In genomic region chr19:29417188-29417587, GRCm38 (mm10) we compare ENCODE assay signal across 31 mouse cellular contexts. TPM values are rescaled to one million over a fixed set of nuclear protein-coding genes. Genes with fewer than 3 reads are reported as not detected.
DNase-seq lines count a peak whose midpoint lies in the region; ATAC-seq and TF ChIP-seq lines count a peak whose summit lies in the region.
"Had no signal": no experiment of that assay in that cellular context is flagged by ENCODE, and none has a peak within 500 bp of the region (broad histone marks: within the 10 kb centered on the region; RNA-seq: fewer than 3 reads in every experiment).

No protein-coding gene starts in this region.

- no peak overlapping the region for H3K27ac ChIP-seq in MEL (ENCODE audit: control insufficient read depth, low read depth, low read length)
- no peak overlapping the region for H3K27ac ChIP-seq in midbrain, embryonic 10.5 days (replicated peaks)
- H3K27ac ChIP-seq: embryonic facial prominence, embryonic 12.5 days; embryonic facial prominence, embryonic 15.5 days; heart, embryonic 15.5 days; hindbrain, embryonic 14.5 days; hindbrain, postnatal 0 days had no signal

- TF ChIP-seq CTCF in MEL (IDR thresholded peaks at IDR 0.05 in 2 of 3, conservative IDR thresholded peaks at IDR 0.05 in 1 of 3; ENCODE audit: control insufficient read depth in 1 of 3, insufficient read depth in 1 of 3, low read depth in 2 of 3, low read length in 3 of 3, poor library complexity in 1 of 3, severe bottlenecking in 1 of 3), result no peak

- H3K36me3 ChIP-seq in megakaryocyte, embryonic 14.5 days (replicated peaks; ENCODE audit: low read length), result no peaks in the 10 kb centered on the region
- peaks cover 0 to 43% of the 10 kb centered on the region in 2 experiments; a peak in 2 of 4 replicates for H3K36me3 ChIP-seq in MEL (ENCODE audit: control insufficient read depth in 1 of 2, insufficient read depth in 2 of 2, low read length in 2 of 2)
- H3K36me3 ChIP-seq in midbrain, embryonic 10.5 days, result no peaks in the 10 kb centered on the region
- H3K36me3 ChIP-seq: embryonic facial prominence, embryonic 12.5 days; embryonic facial prominence, embryonic 15.5 days; heart, embryonic 12.5 days; heart, embryonic 15.5 days had no signal

- peak overlapping the region; percentile 81 for H3K4me3 ChIP-seq in megakaryocyte, embryonic 14.5 days (replicated peaks)
- no peak overlapping the region for H3K4me3 ChIP-seq in MEL (ENCODE audit: control insufficient read depth in 1 of 2, insufficient read depth in 1 of 2, low read depth in 2 of 2, low read length in 2 of 2)
- H3K4me3 ChIP-seq in midbrain, embryonic 10.5 days, result no peak overlapping the region
- H3K4me3 ChIP-seq: embryonic facial prominence, embryonic 12.5 days; embryonic facial prominence, embryonic 15.5 days; gastrocnemius, adult 2 months; heart, embryonic 12.5 days; heart, embryonic 15.5 days had no signal

- no peak for TF ChIP-seq POLR2A in MEL (IDR thresholded peaks at IDR 0.05; ENCODE audit: control insufficient read depth in 1 of 2, insufficient read depth in 1 of 2, low read depth in 1 of 2, low read length in 2 of 2, poor library complexity in 1 of 2)

- H3K79me2 ChIP-seq in MEL (ENCODE audit: control insufficient read depth, insufficient read depth, low read length, poor library complexity), result no peaks in the 10 kb centered on the region

- H3K4me1 ChIP-seq in megakaryocyte, embryonic 14.5 days, result peaks cover 72% of the 10 kb centered on the region
- peaks cover 32 to 44% of the 10 kb centered on the region in 2 experiments for H3K4me1 ChIP-seq in MEL (ENCODE audit: control insufficient read depth in 1 of 2, insufficient read depth in 2 of 2, low read length in 2 of 2)
- H3K4me1 ChIP-seq in midbrain, embryonic 10.5 days, result peaks cover 8% of the 10 kb centered on the region; the same call in 1 of the 2 replicates

- no peaks in the 10 kb centered on the region for H3K9me3 ChIP-seq in megakaryocyte, embryonic 14.5 days
- no peaks in the 10 kb centered on the region for H3K9me3 ChIP-seq in MEL (replicated peaks; ENCODE audit: insufficient read depth, low read length)
- no peaks in the 10 kb centered on the region for H3K9me3 ChIP-seq in midbrain, embryonic 10.5 days (replicated peaks)
- H3K9me3 ChIP-seq: embryonic facial prominence, embryonic 12.5 days; embryonic facial prominence, embryonic 15.5 days; heart, embryonic 12.5 days; heart, embryonic 15.5 days had no signal

- no peaks in the 10 kb centered on the region for H3K27me3 ChIP-seq in megakaryocyte, embryonic 14.5 days (replicated peaks)
- H3K27me3 ChIP-seq in MEL (ENCODE audit: control insufficient read depth in 1 of 2, insufficient read depth in 2 of 2, low read length in 2 of 2), result no peaks in the 10 kb centered on the region
- peaks cover 7% of the 10 kb centered on the region; the same call in 1 of the 2 replicates for H3K27me3 ChIP-seq in midbrain, embryonic 10.5 days (ENCODE audit: low read depth, poor library complexity, severe bottlenecking)
- H3K27me3 ChIP-seq: embryonic facial prominence, embryonic 12.5 days; embryonic facial prominence, embryonic 15.5 days; heart, embryonic 12.5 days; heart, embryonic 15.5 days had no signal

- H3K9ac ChIP-seq in MEL (ENCODE audit: control insufficient read depth, low read depth, low read length, poor library complexity, severe bottlenecking), result no peak overlapping the region
- H3K9ac ChIP-seq: embryonic facial prominence, embryonic 12.5 days; embryonic facial prominence, embryonic 15.5 days; forebrain, postnatal 0 days; heart, embryonic 12.5 days; heart, embryonic 15.5 days; hindbrain, embryonic 14.5 days had no signal

- ATAC-seq in megakaryocyte, adult 5-6 weeks (ENCODE audit: poor library complexity, severe bottlenecking), result no peak
- peak; percentile 35; the same call in 1 of the 2 replicates for ATAC-seq in megakaryocyte-erythroid progenitor cell, adult 5-6 weeks (replicated peaks; ENCODE audit: low FRiP score, low TSS enrichment, poor library complexity, severe bottlenecking)
- ATAC-seq: forebrain, embryonic 14.5 days; forebrain, postnatal 0 days; hindbrain, postnatal 0 days; Patski had no signal

- no peak for TF ChIP-seq RAD21 in MEL (IDR thresholded peaks at IDR 0.05; ENCODE audit: low read depth, low read length)

- no peak for TF ChIP-seq EP300 in MEL (IDR thresholded peaks at IDR 0.05; ENCODE audit: low read depth in 1 of 2, low read length in 2 of 2)

- WGBS in midbrain, embryonic 10.5 days, result 62% methylated on average over 2 of the region's 2 CpGs

- peak; percentile 29 for DNase-seq in 416B (ENCODE audit: low read depth)
- peak; percentile 81 for DNase-seq in MEL (ENCODE audit: low read depth, low spot score)
- DNase-seq in ovary, postnatal 10 days (ENCODE audit: low spot score), result no peak
- DNase-seq in midbrain, embryonic 10.5 days (ENCODE audit: low spot score), result no peak
- DNase-seq: adrenal gland, postnatal 10 days; cerebellum, adult 11 months; cerebellum, adult 2 months; cerebellum, adult 9-11 months; cerebellum, postnatal 25 days; forebrain, postnatal 0 days; gastrocnemius, adult 2 months; gastrocnemius, postnatal 14 days; heart, postnatal 14 days; heart, postnatal 4 days had no signal

TF ChIP-seq in MEL, 35 proteins besides CTCF, POLR2A, EP300 and RAD21:
- TF ChIP-seq GATA1 (IDR thresholded peaks at IDR 0.05; ENCODE audit: low read depth, low read length), result peak; percentile 99
- TF ChIP-seq TCF12 (IDR thresholded peaks at IDR 0.05; ENCODE audit: low read depth, low read length), result no peak
- peak; percentile 58 for TF ChIP-seq TBP (IDR thresholded peaks at IDR 0.05; ENCODE audit: low read depth, low read length)
- TF ChIP-seq TAL1 (IDR thresholded peaks at IDR 0.05; ENCODE audit: low read length), result peak; percentile 88
- no peak for TF ChIP-seq ETS1 (IDR thresholded peaks at IDR 0.05; ENCODE audit: low read depth, low read length)

RNA-seq across cellular contexts. Expression of gene Pdcd1lg2, which starts 6.5 kb away (rescaled TPM):
- polyA plus RNA-seq in megakaryocyte, embryonic 14.5 days (2012; ENCODE audit: insufficient read depth, low replicate concordance), result not detected in 2 replicates
- total RNA-seq in megakaryocyte, adult 5-6 weeks (2015), result 0.75 TPM in 1 of 2 replicates, not detected in the other
- 0.44 and 1.8 TPM in 2 replicates for total RNA-seq in megakaryocyte, adult 5-6 weeks (2017)
- 1.3 and 1.7 TPM in 2 replicates for total RNA-seq in MEL (2012; rRNA removed)
- 1 to 10 TPM in 1 of 2 experiments, not detected in 1; 5.4 TPM for polyA plus RNA-seq in MEL (2012; ENCODE audit: insufficient read depth in 1 of 2, insufficient read length in 2 of 2, low read depth in 1 of 2, low replicate concordance in 2 of 2, missing spikeins in 1 of 2)
- 0.42 TPM in 1 of 2 replicates, not detected in the other for total RNA-seq in megakaryocyte-erythroid progenitor cell, adult 5-6 weeks (2014; fragmentation: Nextera tagmentation)
- total RNA-seq in megakaryocyte-erythroid progenitor cell, adult 5-6 weeks (2017), result not detected in 2 replicates
- polyA plus RNA-seq in midbrain, embryonic 10.5 days (2016; fragmentation: Nextera tagmentation; extraction: Ambion mirVana), result not detected in 2 replicates
- total RNA-seq: adrenal gland, adult 18-20 months; adrenal gland, postnatal 10 days; adrenal gland, postnatal 36 days; gastrocnemius, adult 2 months; gastrocnemius, postnatal 14 days; gastrocnemius, postnatal 4 days; heart, postnatal 14 days; heart, postnatal 4 days had no signal
- polyA plus RNA-seq: C2C12; cerebellum, adult 2 months; embryonic facial prominence, embryonic 15.5 days; forebrain, embryonic 11.5 days; forebrain, embryonic 14.5 days; forebrain, postnatal 0 days; heart, embryonic 12.5 days; heart, embryonic 15.5 days; hindbrain, embryonic 11.5 days had no signal

RNA-seq across cellular contexts. Expression of gene Cd274, which starts 49.9 kb away (rescaled TPM):
- polyA plus RNA-seq in megakaryocyte, embryonic 14.5 days (2012; ENCODE audit: insufficient read depth, low replicate concordance), result 1.5 TPM in 1 of 2 replicates, not detected in the other
- total RNA-seq in megakaryocyte, adult 5-6 weeks (2015), result 4.1 and 5.6 TPM in 2 replicates
- 2.6 and 2.9 TPM in 2 replicates for total RNA-seq in megakaryocyte, adult 5-6 weeks (2017)
- 3.1 and 3.2 TPM in 2 replicates for total RNA-seq in MEL (2012; rRNA removed)
- polyA plus RNA-seq in MEL (2012; ENCODE audit: insufficient read depth in 1 of 2, insufficient read length in 2 of 2, low read depth in 1 of 2, low replicate concordance in 2 of 2, missing spikeins in 1 of 2), result 1 to 10 TPM in 1 of 2 experiments, not detected in 1; 5.0 TPM
- 1.3 and 1.9 TPM in 2 replicates for total RNA-seq in megakaryocyte-erythroid progenitor cell, adult 5-6 weeks (2014; fragmentation: Nextera tagmentation)
- 3.1 and 4.7 TPM in 2 replicates for total RNA-seq in megakaryocyte-erythroid progenitor cell, adult 5-6 weeks (2017)
- polyA plus RNA-seq in midbrain, embryonic 10.5 days (2016; fragmentation: Nextera tagmentation; extraction: Ambion mirVana), result 0.29 and 0.38 TPM in 2 replicates

RNA-seq across cellular contexts. Expression of gene Plgrkt, which starts 50.0 kb away (rescaled TPM):
- 39.0 and 52.8 TPM in 2 replicates for polyA plus RNA-seq in megakaryocyte, embryonic 14.5 days (2012; ENCODE audit: insufficient read depth, low replicate concordance)
- total RNA-seq in megakaryocyte, adult 5-6 weeks (2015), result 66.4 and 70.8 TPM in 2 replicates
- total RNA-seq in megakaryocyte, adult 5-6 weeks (2017), result 50.8 and 57.1 TPM in 2 replicates
- total RNA-seq in MEL (2012; rRNA removed), result 107 and 117 TPM in 2 replicates
- polyA plus RNA-seq in MEL (2012; ENCODE audit: insufficient read depth in 1 of 2, insufficient read length in 2 of 2, low read depth in 1 of 2, low replicate concordance in 2 of 2, missing spikeins in 1 of 2), result 100 to 1,000 TPM in 1 of 2 experiments, not detected in 1; 145 TPM
- total RNA-seq in megakaryocyte-erythroid progenitor cell, adult 5-6 weeks (2014; fragmentation: Nextera tagmentation), result 93.6 and 136 TPM in 2 replicates
- 85.1 and 96.4 TPM in 2 replicates for total RNA-seq in megakaryocyte-erythroid progenitor cell, adult 5-6 weeks (2017)
- 40.4 and 43.8 TPM in 2 replicates for polyA plus RNA-seq in midbrain, embryonic 10.5 days (2016; fragmentation: Nextera tagmentation; extraction: Ambion mirVana)

Comparison
In these comparisons a context has a peak if more than half of its experiments do, and no peak if none do; other contexts are left out.
1. DNase-seq: peak in 416B (single experiment) and MEL (single experiment); none in ovary, postnatal 10 days (single experiment) and midbrain, embryonic 10.5 days (single experiment).